Mouse (Mus musculus) liver, embryonic 11.5 days (tissue): ENCODE measurements around the gene Proca1. TPM values are rescaled to one million over a fixed set of nuclear protein-coding genes. Genes with fewer than 3 reads are reported as not detected.

Experiments used
- ATAC-seq: fragments of 200-750 bp; cut with Nextera tagmentation; replicated peaks from 2 replicates; pipeline ENCODE4 v1.8.0; 2017; ENCODE audit warnings: moderate number of reproducible peaks, mild to moderate bottlenecking, moderate TSS enrichment, moderate library complexity; ENCODE audit not compliant: low FRiP score
- DNase-seq: peaks from one replicate; pipeline ENCODE4 v3.0.0-alpha.2; 2017; ENCODE audit warnings: low spot score
- H3K27ac ChIP-seq: fragments of 300-500 bp; sonication (generic); 2 replicates; pipeline ENCODE4 v1.5.1; 2014; ENCODE audit warnings: mild to moderate bottlenecking, low read depth, low read length, control low read depth
- H3K27me3 ChIP-seq: fragments of 300-500 bp; sonication (generic); replicated peaks from 2 replicates; pipeline ENCODE4 v1.6.1; 2014; ENCODE audit warnings: low read length, mixed read lengths; ENCODE audit not compliant: control insufficient read depth, insufficient read depth
- H3K36me3 ChIP-seq: fragments of 300-500 bp; sonication (generic); 2 replicates; pipeline ENCODE4 v1.6.1; 2014; ENCODE audit warnings: mild to moderate bottlenecking, low read length, moderate library complexity, mixed read lengths; ENCODE audit not compliant: control insufficient read depth, insufficient read depth
- H3K4me1 ChIP-seq: fragments of 300-500 bp; sonication (generic); replicated peaks from 2 replicates; pipeline ENCODE4 v1.6.1; 2014; ENCODE audit warnings: low read length, mixed read lengths; ENCODE audit not compliant: control insufficient read depth, insufficient read depth
- H3K4me2 ChIP-seq: fragments of 300-500 bp; sonication (generic); 2 replicates; pipeline ENCODE4 v1.6.1; 2014; ENCODE audit warnings: mild to moderate bottlenecking, control low read depth, moderate library complexity
- H3K4me3 ChIP-seq: fragments of 300-500 bp; sonication (generic); 2 replicates; pipeline ENCODE4 v1.5.1; 2014; ENCODE audit warnings: low read depth, low read length, control low read depth
- H3K9ac ChIP-seq: fragments of 300-500 bp; sonication (generic); 2 replicates; pipeline ENCODE4 v1.6.1; 2014; ENCODE audit warnings: low read depth, low read length, control low read depth
- H3K9me3 ChIP-seq: fragments of 300-500 bp; sonication (generic); 2 replicates; pipeline ENCODE4 v1.6.1; 2016; ENCODE audit warnings: low read length, inconsistent platforms, mixed read lengths; ENCODE audit not compliant: control insufficient read depth
- WGBS: fragments of 180-500 bp; shearing (Covaris S2); extraction: QIAGEN DNeasy Blood & Tissue Kit; methylation state at CpG from one replicate; pipeline ENCODE4 v1.1.7; 2014; 5-methylcytosine and 5-hydroxymethylcytosine counted together
- polyA plus RNA-seq: library from polyadenylated mRNA; unstranded; fragments of >200 nt; fragmentation: Nextera tagmentation; extraction: Ambion mirVana; gene quantifications from 2 replicates; pipeline ENCODE4 v1.2.1, GENCODE M21; 2014

Gene Proca1
- polyA plus RNA-seq, 1 experiment from 2014 or later = 2.5 TPM

GRCm38 (mm10) chr11:78168541-78169468 lies 24.4 kb upstream of the Proca1 start:
- 33% methylated on average over 19 of the region's 19 CpGs for WGBS
- Histone ChIP-seq H3K9me3 (no peaks in the 10 kb centered on the region), H3K4me2 (peak overlapping the region; percentile 62), H3K27me3 (no peaks in the 10 kb centered on the region), H3K36me3 (peaks cover 3% of the 10 kb centered on the region; the same call in 1 of the 2 replicates), H3K27ac (peak overlapping the region; percentile 85), H3K4me3 (peak overlapping the region; percentile 41), H3K9ac (peak overlapping the region; percentile 60), H3K4me1 (peaks cover 39% of the 10 kb centered on the region)
- peak; percentile 57 for ATAC-seq
- DNase-seq = no peak

GRCm38 (mm10) chr11:78170306-78170705 lies 22.9 kb upstream of the Proca1 start:
- Histone ChIP-seq H3K27me3 (no peaks in the 10 kb centered on the region), H3K9ac (no peak overlapping the region), H3K4me3 (no peak overlapping the region), H3K4me2 (no peak overlapping the region), H3K4me1 (peaks cover 44% of the 10 kb centered on the region), H3K36me3 (peaks cover 3% of the 10 kb centered on the region; the same call in 1 of the 2 replicates), H3K27ac (peak overlapping the region; percentile 85; the same call in 1 of the 2 replicates), H3K9me3 (no peaks in the 10 kb centered on the region)
- DNase-seq = no peak
- WGBS = 90% methylated on average over 15 of the region's 15 CpGs
- no peak for ATAC-seq

- H3K4me1 ChIP-seq = peaks cover 40% of the 10 kb centered on the region
Observed at GRCm38 (mm10) chr11:78171328-78171727, 21.9 kb upstream of the Proca1 start.

GRCm38 (mm10) chr11:78172034-78172747 lies 21.0 kb upstream of the Proca1 start:
- DNase-seq = no peak
- 86% methylated on average over 16 of the region's 16 CpGs for WGBS
- Histone ChIP-seq H3K36me3 (peaks cover 3% of the 10 kb centered on the region; the same call in 1 of the 2 replicates), H3K27ac (no peak overlapping the region), H3K4me3 (no peak overlapping the region), H3K27me3 (no peaks in the 10 kb centered on the region), H3K4me2 (no peak overlapping the region), H3K4me1 (peaks cover 33% of the 10 kb centered on the region), H3K9me3 (no peaks in the 10 kb centered on the region), H3K9ac (0 out of 2 replicates have a peak overlapping the region, but pooled peaks have one; percentile 6)
- ATAC-seq = no peak

More at GRCm38 (mm10) chr11:78171328-78171727, 21.9 kb upstream of the Proca1 start:
- no peak for DNase-seq
- no peak overlapping the region for H3K9ac ChIP-seq
- H3K9me3 ChIP-seq = no peaks in the 10 kb centered on the region
- no peak overlapping the region for H3K4me3 ChIP-seq
- WGBS = 63% methylated on average over 4 of the region's 4 CpGs
- no peaks in the 10 kb centered on the region for H3K27me3 ChIP-seq
- H3K36me3 ChIP-seq = peaks cover 3% of the 10 kb centered on the region; the same call in 1 of the 2 replicates
- H3K27ac ChIP-seq = no peak overlapping the region
- H3K4me2 ChIP-seq = no peak overlapping the region
- no peak for ATAC-seq

- no peak overlapping the region for H3K4me3 ChIP-seq
- H3K4me2 ChIP-seq = no peak overlapping the region
- H3K36me3 ChIP-seq = peaks cover 3% of the 10 kb centered on the region; the same call in 1 of the 2 replicates
- H3K27me3 ChIP-seq = no peaks in the 10 kb centered on the region
- DNase-seq = no peak
- no peak overlapping the region for H3K27ac ChIP-seq
- no peak overlapping the region for H3K9ac ChIP-seq
- no peaks in the 10 kb centered on the region for H3K9me3 ChIP-seq
- no peak for ATAC-seq
- H3K4me1 ChIP-seq = peaks cover 31% of the 10 kb centered on the region
- WGBS = 86% methylated on average over 19 of the region's 19 CpGs
Observed at GRCm38 (mm10) chr11:78172748-78173383, 20.3 kb upstream of the Proca1 start.

GRCm38 (mm10) chr11:78174506-78174905 lies 18.7 kb upstream of the Proca1 start:
- no peaks in the 10 kb centered on the region for H3K27me3 ChIP-seq
- WGBS = 87% methylated on average over 3 of the region's 3 CpGs
- ATAC-seq (no peak), DNase-seq (no peak)
- H3K9ac ChIP-seq = no peak overlapping the region
- peaks cover 17% of the 10 kb centered on the region for H3K4me1 ChIP-seq
- no peak overlapping the region for H3K4me3 ChIP-seq
- H3K4me2 ChIP-seq = no peak overlapping the region
- H3K27ac ChIP-seq = no peak overlapping the region
- H3K36me3 ChIP-seq = peaks cover 3% of the 10 kb centered on the region; the same call in 1 of the 2 replicates
- no peaks in the 10 kb centered on the region for H3K9me3 ChIP-seq

GRCm38 (mm10) chr11:78175771-78176401 lies 17.3 kb upstream of the Proca1 start:
- no peak for DNase-seq
- peaks cover 16% of the 10 kb centered on the region for H3K36me3 ChIP-seq
- no peaks in the 10 kb centered on the region for H3K9me3 ChIP-seq
- H3K27me3 ChIP-seq = no peaks in the 10 kb centered on the region
- 3% methylated on average over 9 of the region's 10 CpGs for WGBS
- H3K4me2 ChIP-seq = peak overlapping the region; percentile 92
- ATAC-seq = no peak; the same call in 1 of the 2 replicates
- H3K4me3 ChIP-seq = peak overlapping the region; percentile 98
- H3K9ac ChIP-seq = peak overlapping the region; percentile 95
- peak overlapping the region; percentile 98 for H3K27ac ChIP-seq
- peaks cover 16% of the 10 kb centered on the region for H3K4me1 ChIP-seq

- H3K27ac ChIP-seq = peak within 1 kb of the TSS; percentile 98
- no peaks in the 10 kb centered on the region for H3K9me3 ChIP-seq
- H3K4me2 ChIP-seq = peak within 1 kb of the TSS; percentile 92
- peak within 1 kb of the TSS; percentile 95 for H3K9ac ChIP-seq
- H3K4me3 ChIP-seq = peak within 1 kb of the TSS; percentile 98
- under 1% methylated on average over 32 of the region's 32 CpGs for WGBS
- ATAC-seq (peak; percentile 64; the same call in 1 of the 2 replicates), DNase-seq (peak; percentile 94)
- no peaks in the 10 kb centered on the region for H3K27me3 ChIP-seq
- H3K4me1 ChIP-seq = peaks cover 18% of the 10 kb centered on the region
- peaks cover 22% of the 10 kb centered on the region for H3K36me3 ChIP-seq
Observed at GRCm38 (mm10) chr11:78176402-78176862, 16.8 kb upstream of the Proca1 start, which contains the start of the genes Nek8 and Tlcd1. Gene Nek8 (minus strand): TSS chr11:78176675. Gene Tlcd1 (plus strand): TSS chr11:78176711.
